In genomic region chr9:15278343-15278742, GRCm38 (mm10) we compare ENCODE assay signal across 12 mouse cellular contexts. TPM values are rescaled to one million over a fixed set of nuclear protein-coding genes. Genes with fewer than 3 reads are reported as not detected.
DNase-seq lines count a peak whose midpoint lies in the region; ATAC-seq and TF ChIP-seq lines count a peak whose summit lies in the region.
"Had no signal": no experiment of that assay in that cellular context is flagged by ENCODE, and none has a peak within 500 bp of the region (broad histone marks: within the 10 kb centered on the region; RNA-seq: fewer than 3 reads in every experiment).

No protein-coding gene starts in this region.

- H3K4me3 ChIP-seq in hindbrain, postnatal 0 days (ENCODE audit: low read length) = no peak overlapping the region
- H3K4me3 ChIP-seq in hindbrain, embryonic 16.5 days (ENCODE audit: low read length) = no peak overlapping the region
- no peak overlapping the region for H3K4me3 ChIP-seq in neural tube, embryonic 15.5 days (replicated peaks)

- no peak for ATAC-seq in hindbrain, postnatal 0 days
- no peak for ATAC-seq in hindbrain, embryonic 16.5 days
- ATAC-seq in neural tube, embryonic 15.5 days (ENCODE audit: low FRiP score) = no peak
- ATAC-seq in megakaryocyte progenitor cell, adult 5-6 weeks (replicated peaks; ENCODE audit: poor library complexity) = no peak

- TF ChIP-seq CTCF in hindbrain, postnatal 0 days (IDR thresholded peaks at IDR 0.05; ENCODE audit: low read depth) = no peak

- peak overlapping the region; percentile 59; the same call in 1 of the 2 replicates for H3K4me2 ChIP-seq in hindbrain, postnatal 0 days (ENCODE audit: low read depth, low read length)
- no peak overlapping the region for H3K4me2 ChIP-seq in hindbrain, embryonic 16.5 days (ENCODE audit: low read length)
- peak overlapping the region; percentile 63; the same call in 1 of the 2 replicates for H3K4me2 ChIP-seq in neural tube, embryonic 15.5 days

- H3K9me3 ChIP-seq in hindbrain, postnatal 0 days (ENCODE audit: low read length) = no peaks in the 10 kb centered on the region
- no peaks in the 10 kb centered on the region for H3K9me3 ChIP-seq in hindbrain, embryonic 16.5 days (ENCODE audit: control insufficient read depth, low read length)
- no peaks in the 10 kb centered on the region for H3K9me3 ChIP-seq in neural tube, embryonic 15.5 days (replicated peaks)
- H3K9me3 ChIP-seq: limb, embryonic 15.5 days had no signal

- DNase-seq in hindbrain, postnatal 0 days (ENCODE audit: low spot score) = no peak
- no peak for DNase-seq in neural tube, embryonic 10.5 days (ENCODE audit: extremely low spot score, low spot score)
- peak; percentile 14 for DNase-seq in induced T-regulatory cell, adult 2 months (ENCODE audit: low read depth)
- DNase-seq in adrenal gland, adult 18-20 months (ENCODE audit: low spot score in 2 of 2) = no peak
- DNase-seq: cerebellum, adult 2 months; embryo, embryonic 11 days; heart, adult 18-20 months; kidney, postnatal 14 days had no signal

- no peak overlapping the region for H3K9ac ChIP-seq in hindbrain, postnatal 0 days (replicated peaks; ENCODE audit: low read length)
- no peak overlapping the region for H3K9ac ChIP-seq in hindbrain, embryonic 16.5 days (ENCODE audit: low read depth, low read length)
- no peak overlapping the region for H3K9ac ChIP-seq in neural tube, embryonic 15.5 days (replicated peaks)
- H3K9ac ChIP-seq: limb, embryonic 15.5 days had no signal

- H3K4me1 ChIP-seq in hindbrain, postnatal 0 days (ENCODE audit: insufficient read depth, low read length) = peaks cover 4% of the 10 kb centered on the region; the same call in 1 of the 2 replicates
- H3K4me1 ChIP-seq in hindbrain, embryonic 16.5 days (ENCODE audit: control insufficient read depth, insufficient read depth, low read depth, low read length) = peaks cover 23% of the 10 kb centered on the region
- H3K4me1 ChIP-seq in neural tube, embryonic 15.5 days = peaks cover 30% of the 10 kb centered on the region

- no peak overlapping the region for H3K27ac ChIP-seq in hindbrain, postnatal 0 days
- H3K27ac ChIP-seq in hindbrain, embryonic 16.5 days (ENCODE audit: low read depth, low read length) = no peak overlapping the region
- no peak overlapping the region for H3K27ac ChIP-seq in neural tube, embryonic 15.5 days (replicated peaks)
- H3K27ac ChIP-seq: limb, embryonic 15.5 days had no signal

- H3K27me3 ChIP-seq in hindbrain, postnatal 0 days (ENCODE audit: insufficient read depth, low read length) = no peaks in the 10 kb centered on the region
- no peaks in the 10 kb centered on the region for H3K27me3 ChIP-seq in hindbrain, embryonic 16.5 days (replicated peaks; ENCODE audit: control insufficient read depth, insufficient read depth, low read length)
- no peaks in the 10 kb centered on the region for H3K27me3 ChIP-seq in neural tube, embryonic 15.5 days (replicated peaks)
- H3K27me3 ChIP-seq: limb, embryonic 15.5 days had no signal

- peaks cover 35% of the 10 kb centered on the region; the same call in 1 of the 2 replicates for H3K36me3 ChIP-seq in hindbrain, postnatal 0 days (ENCODE audit: insufficient read depth, low read length)
- peaks cover 21% of the 10 kb centered on the region for H3K36me3 ChIP-seq in hindbrain, embryonic 16.5 days (ENCODE audit: control insufficient read depth, insufficient read depth, low read length)
- H3K36me3 ChIP-seq in neural tube, embryonic 15.5 days = peaks cover 36% of the 10 kb centered on the region

- 90% methylated on average over 3 of the region's 3 CpGs for WGBS in hindbrain, postnatal 0 days
- WGBS in hindbrain, embryonic 16.5 days = 94% methylated on average over 3 of the region's 3 CpGs
- 95% methylated on average over 3 of the region's 3 CpGs for WGBS in neural tube, embryonic 15.5 days

RNA-seq across cellular contexts. Expression of gene Med17, which starts 1.4 kb away (rescaled TPM):
- total RNA-seq in hindbrain, postnatal 0 days (2014; rRNA removed) = 21.9 and 28.8 TPM in 2 replicates
- polyA plus RNA-seq in hindbrain, postnatal 0 days (2015; fragmentation: Nextera tagmentation; extraction: Ambion mirVana) = 19.0 and 22.1 TPM in 2 replicates
- polyA plus RNA-seq in hindbrain, embryonic 16.5 days (2015; fragmentation: Nextera tagmentation; extraction: Ambion mirVana) = 25.8 and 31.9 TPM in 2 replicates
- 27.9 and 28.9 TPM in 2 replicates for polyA plus RNA-seq in neural tube, embryonic 15.5 days (2015; fragmentation: Nextera tagmentation; extraction: Ambion mirVana)
- total RNA-seq in megakaryocyte progenitor cell, adult 5-6 weeks (2015) = 46.8 and 50.0 TPM in 2 replicates
- total RNA-seq in megakaryocyte progenitor cell, adult 5-6 weeks (2017) = 35.6 TPM in 2 replicates
- 10 to 100 TPM; 29.6 to 33.0 TPM for total RNA-seq in adrenal gland, adult 18-20 months (2021)

RNA-seq across cellular contexts. Expression of gene Taf1d, which starts 27.7 kb away (rescaled TPM):
- total RNA-seq in hindbrain, postnatal 0 days (2014; rRNA removed) = 34.6 and 72.7 TPM in 2 replicates
- polyA plus RNA-seq in hindbrain, postnatal 0 days (2015; fragmentation: Nextera tagmentation; extraction: Ambion mirVana) = 46.3 and 54.9 TPM in 2 replicates
- 36.4 and 40.4 TPM in 2 replicates for polyA plus RNA-seq in hindbrain, embryonic 16.5 days (2015; fragmentation: Nextera tagmentation; extraction: Ambion mirVana)
- polyA plus RNA-seq in neural tube, embryonic 15.5 days (2015; fragmentation: Nextera tagmentation; extraction: Ambion mirVana) = 57.9 and 58.2 TPM in 2 replicates
- total RNA-seq in megakaryocyte progenitor cell, adult 5-6 weeks (2015) = 394 and 427 TPM in 2 replicates
- 1,420 and 1,531 TPM in 2 replicates for total RNA-seq in megakaryocyte progenitor cell, adult 5-6 weeks (2017)
- 100 to 1,000 TPM in 1 of 2 experiments, 10 to 100 TPM in 1; 78.8 to 108 TPM for total RNA-seq in adrenal gland, adult 18-20 months (2021)

RNA-seq across cellular contexts. Expression of gene 4931406C07Rik, which starts 27.9 kb away (rescaled TPM):
- total RNA-seq in hindbrain, postnatal 0 days (2014; rRNA removed) = 11.0 and 11.1 TPM in 2 replicates
- 14.8 and 15.7 TPM in 2 replicates for polyA plus RNA-seq in hindbrain, postnatal 0 days (2015; fragmentation: Nextera tagmentation; extraction: Ambion mirVana)
- 13.7 and 14.3 TPM in 2 replicates for polyA plus RNA-seq in hindbrain, embryonic 16.5 days (2015; fragmentation: Nextera tagmentation; extraction: Ambion mirVana)
- 14.0 and 15.7 TPM in 2 replicates for polyA plus RNA-seq in neural tube, embryonic 15.5 days (2015; fragmentation: Nextera tagmentation; extraction: Ambion mirVana)
- 15.1 and 18.5 TPM in 2 replicates for total RNA-seq in megakaryocyte progenitor cell, adult 5-6 weeks (2015)
- total RNA-seq in megakaryocyte progenitor cell, adult 5-6 weeks (2017) = 11.2 and 11.6 TPM in 2 replicates
- total RNA-seq in adrenal gland, adult 18-20 months (2021) = 100 to 1,000 TPM; 123 to 169 TPM

RNA-seq across cellular contexts. Expression of gene Vstm5, which starts 39.5 kb away (rescaled TPM):
- total RNA-seq in hindbrain, postnatal 0 days (2014; rRNA removed) = 31.4 and 36.0 TPM in 2 replicates
- polyA plus RNA-seq in hindbrain, postnatal 0 days (2015; fragmentation: Nextera tagmentation; extraction: Ambion mirVana) = 27.4 and 27.9 TPM in 2 replicates
- 33.0 and 36.6 TPM in 2 replicates for polyA plus RNA-seq in hindbrain, embryonic 16.5 days (2015; fragmentation: Nextera tagmentation; extraction: Ambion mirVana)
- 37.6 and 41.1 TPM in 2 replicates for polyA plus RNA-seq in neural tube, embryonic 15.5 days (2015; fragmentation: Nextera tagmentation; extraction: Ambion mirVana)
- 0.10 and 1.4 TPM in 2 replicates for total RNA-seq in megakaryocyte progenitor cell, adult 5-6 weeks (2015)
- total RNA-seq in megakaryocyte progenitor cell, adult 5-6 weeks (2017) = 0.10 TPM in 1 of 2 replicates, not detected in the other
- total RNA-seq in adrenal gland, adult 18-20 months (2021) = under 1 TPM; 0.63 to 0.74 TPM

Comparison
In these comparisons a context has a peak if more than half of its experiments do, and no peak if none do; other contexts are left out.
1. RNA of gene 4931406C07Rik, which starts 27.9 kb away (total RNA-seq): 123 to 169 TPM in adrenal gland, adult 18-20 months; 11.2 to 18.5 TPM in megakaryocyte progenitor cell, adult 5-6 weeks and 11.0 to 11.1 TPM in hindbrain, postnatal 0 days; every median in the first group is over 4 times any median in the second.